Mouse (Mus musculus) olfactory bulb, adult 2 months (tissue): ENCODE measurements around the gene Atp6v0b.

Experiments
- CTCF ChIP-seq: fragments of 200-500 bp; IDR thresholded peaks from 2 replicates; pipeline ENCODE4 v1.5.1; 2012; ENCODE audit warnings: low read depth, mild to moderate bottlenecking, low read length, moderate library complexity; ENCODE audit not compliant: insufficient read depth
- POLR2A ChIP-seq: fragments of 200-500 bp; IDR thresholded peaks from 2 replicates; pipeline ENCODE4 v1.6.1; 2012; ENCODE audit warnings: mild to moderate bottlenecking, low read depth, low read length, moderate library complexity; ENCODE audit not compliant: insufficient read depth

GRCm38 (mm10) chr4:117928234-117928633, 41.1 kb upstream of the Atp6v0b start:
- TF ChIP-seq POLR2A = no peak
- TF ChIP-seq CTCF = peak; percentile 98
